Mouse (Mus musculus): Measurements from ENCODE around the gene Crisp4. TPM values are rescaled to one million over a fixed set of nuclear protein-coding genes. Genes with fewer than 3 reads are reported as not detected.

The Crisp4 gene
- not detected in 2 replicates for polyA plus RNA-seq (2021; fragmentation: Nextera tagmentation)
- long read RNA-seq, experiment 1, result 0 reads
- long read RNA-seq, experiment 2, result 0 reads

GRCm38 (mm10) chr1:18145802-18146201, at the start of gene Crisp4:
TSS of gene Crisp4 (minus strand) at chr1:18145902.

Other genes with a start within 250 kb of the Crisp4 start
- gene Defb18, start 91.5 kb upstream of the Crisp4 start, polyA plus RNA-seq (2021; fragmentation: Nextera tagmentation), result not detected in 2 replicates
- not detected in 2 replicates for gene Defb41, start 119.2 kb upstream of the Crisp4 start, polyA plus RNA-seq (2021; fragmentation: Nextera tagmentation)